Mouse (Mus musculus): ENCODE data around the gene Rims4. TPM values are rescaled to one million over a fixed set of nuclear protein-coding genes. Genes with fewer than 3 reads are reported as not detected.

Gene Rims4
- polyA plus RNA-seq, 1 experiment from 2014 or later, result 5.6 TPM

Other genes with a start within 250 kb of the Rims4 start
- gene Ada, start 168.4 kb downstream of the Rims4 start, polyA plus RNA-seq (2016; fragmentation: Nextera tagmentation; extraction: Ambion mirVana), result 4.0 and 4.3 TPM in 2 replicates
- gene Ccn5, start 97.8 kb downstream of the Rims4 start, polyA plus RNA-seq (2016; fragmentation: Nextera tagmentation; extraction: Ambion mirVana), result 0.13 and 0.48 TPM in 2 replicates
- gene Kcnk15, start 65.0 kb downstream of the Rims4 start, polyA plus RNA-seq (2016; fragmentation: Nextera tagmentation; extraction: Ambion mirVana), result not detected in 2 replicates
- gene Ywhab, start 76.3 kb upstream of the Rims4 start, polyA plus RNA-seq (2016; fragmentation: Nextera tagmentation; extraction: Ambion mirVana), result 355 and 373 TPM in 2 replicates
- gene Pabpc1l, start 106.8 kb upstream of the Rims4 start, polyA plus RNA-seq (2016; fragmentation: Nextera tagmentation; extraction: Ambion mirVana), result 2.3 and 2.9 TPM in 2 replicates
- gene Stk4, start 151.6 kb upstream of the Rims4 start, polyA plus RNA-seq (2016; fragmentation: Nextera tagmentation; extraction: Ambion mirVana), result 32.0 and 34.5 TPM in 2 replicates
- gene Tomm34, start 152.5 kb upstream of the Rims4 start, polyA plus RNA-seq (2016; fragmentation: Nextera tagmentation; extraction: Ambion mirVana), result 47.0 and 47.8 TPM in 2 replicates

Data from hindbrain, embryonic 12.5 days (tissue).